Mouse (Mus musculus): ENCODE data around the gene Wipi1.

Wipi1 gene

DNA sequence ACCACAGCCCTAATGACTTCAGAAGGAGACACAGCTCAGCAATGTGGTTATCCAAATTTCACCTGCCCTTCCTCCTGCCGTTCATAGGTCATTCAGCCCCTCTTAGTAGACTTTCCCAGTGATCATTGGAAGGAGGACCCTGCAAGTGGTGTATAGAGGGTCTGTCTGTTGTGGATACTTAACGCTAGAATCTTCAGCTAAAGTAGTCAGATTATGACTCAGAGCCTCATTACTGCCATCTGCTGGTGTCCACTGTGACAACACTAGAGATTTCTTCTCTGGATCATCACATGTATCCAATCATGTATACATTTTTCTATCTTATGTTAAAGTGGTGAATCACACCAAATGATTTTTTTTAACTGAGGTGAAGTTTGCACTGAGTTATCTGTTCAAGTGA, 9.4 kb upstream of the Wipi1 start:
- intact Hi-C loops (cut with DNase I): loop anchor here (5.0 kb wide), 2 partner anchors 34 to 241 kb away; no protein-coding TSS in a partner anchor

GRCm38 (mm10) chr11:109620356-109620755, 8.6 kb upstream of the Wipi1 start:
- intact Hi-C loops (cut with DNase I): loop anchor here (5.0 kb wide), 2 partner anchors 33 to 242 kb away; no protein-coding TSS in a partner anchor

GRCm38 (mm10) chr11:109619055-109619454, 7.3 kb upstream of the Wipi1 start:
- intact Hi-C loops (cut with DNase I): loop anchor here (10.0 kb wide), 2 partner anchors 174 to 284 kb away; no protein-coding TSS in a partner anchor

DNA sequence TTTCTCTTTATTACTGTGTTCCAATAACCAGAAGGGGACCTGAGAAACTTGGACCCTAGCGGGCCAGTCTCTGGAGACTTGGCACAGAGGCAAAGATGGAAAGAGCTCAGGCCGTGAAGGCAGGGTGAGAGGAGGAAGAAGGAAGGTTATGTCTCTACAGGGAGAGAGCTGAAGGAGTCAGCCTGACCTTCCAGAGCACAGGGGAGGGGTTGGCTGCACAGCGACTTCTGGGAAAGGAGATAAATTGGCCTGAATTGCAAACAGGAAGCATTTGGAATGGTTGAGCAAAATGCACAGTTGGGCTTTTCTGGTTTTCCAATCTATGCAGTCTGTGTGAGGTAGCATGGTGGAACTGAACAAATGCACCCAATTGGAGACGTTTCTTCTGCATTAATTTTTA, 5.0 kb upstream of the Wipi1 start:
- intact Hi-C loops (cut with DNase I): loop anchor here (10.0 kb wide), 2 partner anchors 172 to 282 kb away; no protein-coding TSS in a partner anchor

GRCm38 (mm10) chr11:109616352-109616751, 4.6 kb upstream of the Wipi1 start:
- intact Hi-C loops (cut with DNase I): loop anchor here (10.0 kb wide), 2 partner anchors 172 to 282 kb away; no protein-coding TSS in a partner anchor

DNA sequence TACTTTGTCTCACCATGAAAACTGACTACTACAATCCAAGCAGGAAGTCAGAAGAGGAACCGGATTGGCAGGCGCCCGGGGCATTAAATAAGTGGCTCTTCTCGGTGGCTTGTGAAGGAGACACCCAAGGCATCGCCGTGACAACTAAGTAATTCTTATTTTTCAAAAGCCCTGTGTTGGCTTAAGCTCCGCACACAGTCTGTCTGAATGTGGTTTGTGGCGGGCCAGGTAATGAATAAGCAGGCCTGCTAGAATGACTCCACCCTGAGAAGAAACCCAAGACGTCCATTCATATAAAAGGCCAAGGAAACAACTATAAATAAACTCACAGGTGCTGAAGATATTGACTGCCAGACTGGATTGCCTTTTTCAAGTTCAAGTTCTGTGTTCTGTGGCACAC, 3.5 kb upstream of the Wipi1 start:
- intact Hi-C loops (cut with DNase I): loop anchor here (10.0 kb wide), 2 partner anchors 170 to 280 kb away; no protein-coding TSS in a partner anchor

DNA sequence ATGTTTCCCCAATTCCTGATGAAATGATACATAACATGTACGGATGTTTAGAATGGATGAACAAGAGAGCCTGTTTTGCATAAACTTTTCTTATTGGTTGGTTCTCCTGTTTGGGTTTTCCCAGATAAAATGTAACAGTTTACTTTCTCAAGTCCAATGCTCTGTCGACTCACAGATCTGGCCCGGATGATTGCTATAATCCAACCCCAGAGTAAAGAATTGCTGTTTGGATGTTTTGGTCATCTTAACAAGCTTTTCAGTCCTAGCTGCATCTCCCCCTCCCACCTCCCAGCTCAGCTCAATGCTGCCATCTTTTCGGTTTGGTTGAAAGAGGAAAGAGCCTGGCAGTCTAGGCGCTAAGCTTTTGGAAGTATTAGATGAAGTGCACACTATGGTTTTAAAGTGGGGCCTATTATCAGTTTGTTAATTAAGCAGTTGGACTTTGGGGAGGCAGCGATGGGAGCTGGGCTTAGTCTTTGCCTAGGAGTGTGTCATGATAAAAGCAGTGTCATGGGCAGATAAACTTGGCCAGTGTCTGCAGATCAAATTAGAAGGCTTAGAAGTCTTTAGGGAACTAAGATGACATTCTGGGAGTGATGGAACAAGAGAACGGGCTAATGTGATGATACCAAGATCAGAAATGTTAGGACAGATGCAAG, 1.2 kb upstream of the Wipi1 start:
- intact Hi-C loops (cut with DNase I): loop anchor here (10.0 kb wide), 2 partner anchors 168 to 278 kb away; no protein-coding TSS in a partner anchor

DNA sequence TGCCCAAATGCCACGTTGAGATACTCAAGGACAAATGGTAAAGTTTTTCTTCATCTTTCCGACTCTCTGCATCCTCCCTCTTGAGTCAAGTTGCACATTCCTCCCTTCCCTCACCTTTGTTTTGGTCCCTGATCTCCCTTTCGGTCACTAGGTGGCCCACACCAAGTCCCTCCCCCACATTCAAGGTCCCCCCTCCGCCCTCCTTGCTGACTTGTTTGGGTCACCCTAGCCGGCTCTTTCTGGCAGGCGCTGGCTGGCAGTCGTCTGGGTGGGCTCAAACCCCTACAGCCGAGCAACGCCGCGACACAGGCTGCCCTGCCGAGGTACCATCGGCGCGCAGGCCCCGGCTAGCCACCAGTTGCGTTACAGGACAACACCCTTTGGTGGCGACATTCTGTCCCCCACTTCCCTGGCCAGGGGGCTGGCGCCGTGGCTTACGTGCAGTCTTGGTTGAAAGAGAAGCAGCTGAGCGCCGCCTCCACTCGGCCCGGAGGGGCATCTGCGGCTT, 918 bp downstream of the Wipi1 start:
- intact Hi-C loops (cut with DNase I): loop anchor here (10.0 kb wide), 2 partner anchors 166 to 276 kb away; no protein-coding TSS in a partner anchor

- intact Hi-C loops (cut with DNase I): loop anchor here (10.0 kb wide), 2 partner anchors 165 to 275 kb away; no protein-coding TSS in a partner anchor
Measured at GRCm38 (mm10) chr11:109610046-109610794, 1.5 kb downstream of the Wipi1 start.

GRCm38 (mm10) chr11:109608976-109609625, 2.7 kb downstream of the Wipi1 start:
- intact Hi-C loops (cut with DNase I): no loop called here

GRCm38 (mm10) chr11:109607600-109607999, 4.2 kb downstream of the Wipi1 start:
- intact Hi-C loops (cut with DNase I): no loop called here

DNA sequence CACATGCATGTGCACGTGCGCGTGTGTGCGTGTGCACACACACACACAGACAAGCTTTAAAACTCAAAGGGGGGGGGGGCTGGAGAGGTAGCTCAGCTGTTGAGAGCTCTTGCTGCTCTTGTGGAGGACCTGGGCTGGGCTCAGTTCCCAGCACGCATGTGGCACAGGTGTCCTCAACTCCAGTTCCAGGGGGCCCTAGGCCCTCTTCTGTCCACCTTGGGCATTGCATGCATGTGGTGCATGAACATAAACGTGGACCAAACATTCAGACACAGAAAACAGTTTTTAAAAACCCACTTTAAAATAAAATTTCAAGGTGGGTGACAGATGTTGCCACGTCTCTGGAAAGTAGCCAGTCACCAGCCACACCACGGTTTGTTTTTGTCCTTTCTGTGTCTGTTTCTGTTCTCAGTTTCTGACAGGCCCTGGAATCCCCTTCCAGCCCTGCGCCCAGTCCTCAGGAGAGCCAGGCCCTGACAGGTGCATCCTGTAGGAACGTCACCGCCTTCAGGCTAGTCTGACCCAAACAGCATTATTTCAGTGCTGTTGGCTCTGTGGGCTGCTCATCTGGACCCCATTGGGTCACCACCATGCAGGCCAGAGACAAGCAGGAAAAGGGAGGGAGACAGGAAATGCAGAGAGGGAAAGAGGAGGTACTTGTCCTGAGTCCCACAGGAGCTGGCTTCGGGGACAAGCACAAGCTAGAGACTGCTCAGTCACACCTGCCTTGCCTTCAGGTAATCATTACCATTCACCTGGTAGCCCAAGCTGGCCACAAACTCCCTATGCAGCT, 12.8 kb downstream of the Wipi1 start:
- intact Hi-C loops (cut with DNase I): no loop called here

GRCm38 (mm10) chr11:109594761-109595160, 17.0 kb downstream of the Wipi1 start:
- intact Hi-C loops (cut with DNase I): loop anchor here (5.0 kb wide), 1 partner anchor 352 kb away; no protein-coding TSS in a partner anchor

- intact Hi-C loops (cut with DNase I): loop anchor here (5.0 kb wide), 1 partner anchor 351 kb away; no protein-coding TSS in a partner anchor
Measured at GRCm38 (mm10) chr11:109593200-109593981, 18.4 kb downstream of the Wipi1 start.

- intact Hi-C loops (cut with DNase I): loop anchor here (5.0 kb wide), 1 partner anchor 349 kb away; no protein-coding TSS in a partner anchor
Measured at GRCm38 (mm10) chr11:109591511-109591910, 20.3 kb downstream of the Wipi1 start.

DNA sequence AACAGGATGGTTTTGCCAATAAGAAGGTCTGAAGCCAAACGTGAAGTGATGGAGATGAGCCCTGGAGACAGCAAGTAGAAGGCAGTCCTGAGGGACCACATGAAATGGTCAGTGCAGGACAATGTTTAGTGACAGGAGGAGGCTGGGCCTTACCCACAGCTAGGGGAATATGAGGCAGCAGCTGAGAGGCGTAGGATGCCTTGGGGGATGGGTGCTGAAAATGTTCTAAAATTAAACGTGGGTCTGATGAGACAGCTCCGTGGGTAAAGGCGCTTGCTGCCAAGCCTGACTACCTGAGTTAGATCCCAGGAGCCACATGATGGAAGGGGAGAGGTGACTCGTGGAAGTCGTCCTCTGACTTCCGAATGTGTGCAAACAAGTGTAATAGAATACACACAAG, 21.8 kb downstream of the Wipi1 start:
- intact Hi-C loops (cut with DNase I): loop anchor here (5.0 kb wide), 1 partner anchor 348 kb away; no protein-coding TSS in a partner anchor

GRCm38 (mm10) chr11:109587638-109588374, 24.0 kb downstream of the Wipi1 start:
- intact Hi-C loops (cut with DNase I): loop anchor here (5.0 to 10.0 kb wide), 2 partner anchors 34 to 273 kb away; no protein-coding TSS in a partner anchor

DNA sequence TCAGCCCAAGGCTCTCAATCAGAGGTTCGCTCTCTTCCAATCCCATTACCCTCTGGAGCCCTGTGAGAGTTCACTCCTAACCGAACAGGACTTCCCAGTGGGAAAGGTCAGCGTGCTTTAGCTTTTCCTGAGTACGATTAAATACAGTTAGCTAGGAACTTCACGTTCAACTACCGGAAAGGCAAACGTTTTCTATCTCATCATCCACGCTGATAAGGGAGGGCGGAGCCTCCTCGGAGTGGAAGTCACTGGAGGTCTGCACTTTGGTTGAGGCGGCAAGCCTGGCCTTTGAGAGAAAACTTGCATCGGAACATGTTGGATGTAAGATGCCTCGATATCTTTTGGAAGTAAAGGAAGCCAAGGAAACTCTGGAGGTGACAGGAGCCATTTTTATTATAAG, 24.7 kb downstream of the Wipi1 start:
- intact Hi-C loops (cut with DNase I): loop anchor here (5.0 to 10.0 kb wide), 2 partner anchors 35 to 272 kb away; no protein-coding TSS in a partner anchor
